Mouse (Mus musculus): ENCODE results near the gene Ggt1.
"Not testable (repeated sequence)": the region's sequence is repeated elsewhere in the genome, so short reads cannot be mapped to it uniquely, and the experiment has no call there.

Gene Ggt1

GRCm38 (mm10) chr10:75548486-75548885, 12.9 kb upstream of the Ggt1 start:
- in situ Hi-C loops (cut with MboI; ENCODE audit: unreplicated experiment in 2 of 2), result no loop called here

GRCm38 (mm10) chr10:75549886-75550285, 11.5 kb upstream of the Ggt1 start:
- in situ Hi-C loops (cut with MboI; ENCODE audit: unreplicated experiment in 2 of 2), result no loop called here

GRCm38 (mm10) chr10:75551175-75551574, 10.2 kb upstream of the Ggt1 start:
- in situ Hi-C loops (cut with MboI; ENCODE audit: unreplicated experiment in 2 of 2), result no loop called here

- in situ Hi-C loops (cut with MboI; ENCODE audit: unreplicated experiment in 2 of 2), result no loop called here
Observed at GRCm38 (mm10) chr10:75552106-75552505, 9.3 kb upstream of the Ggt1 start.

GRCm38 (mm10) chr10:75552701-75553450, 8.5 kb upstream of the Ggt1 start:
- in situ Hi-C loops (cut with MboI; ENCODE audit: unreplicated experiment in 2 of 2), result no loop called here

- in situ Hi-C loops (cut with MboI; ENCODE audit: unreplicated experiment in 2 of 2), result no loop called here
Observed at GRCm38 (mm10) chr10:75554090-75554489, 7.3 kb upstream of the Ggt1 start.

GRCm38 (mm10) chr10:75555557-75555956, 5.8 kb upstream of the Ggt1 start:
- in situ Hi-C loops (cut with MboI; ENCODE audit: unreplicated experiment in 2 of 2), result no loop called here

GRCm38 (mm10) chr10:75556026-75556425, 5.4 kb upstream of the Ggt1 start:
- in situ Hi-C loops (cut with MboI; ENCODE audit: unreplicated experiment in 2 of 2), result no loop called here

GRCm38 (mm10) chr10:75558515-75558914, 2.9 kb upstream of the Ggt1 start:
- in situ Hi-C loops (cut with MboI; ENCODE audit: unreplicated experiment in 2 of 2), result no loop called here

- in situ Hi-C loops (cut with MboI; ENCODE audit: unreplicated experiment in 2 of 2), result no loop called here
Observed at GRCm38 (mm10) chr10:75559041-75559675, 2.2 kb upstream of the Ggt1 start.

- in situ Hi-C loops (cut with MboI; ENCODE audit: unreplicated experiment in 2 of 2), result no loop called here
Observed at GRCm38 (mm10) chr10:75559676-75560548, 1.5 kb upstream of the Ggt1 start, which contains the start of gene Lrrc75b. Lrrc75b (minus strand) TSS chr10:75560330.

GRCm38 (mm10) chr10:75560549-75560899, 880 bp upstream of the Ggt1 start:
- in situ Hi-C loops (cut with MboI; ENCODE audit: unreplicated experiment in 2 of 2), result no loop called here

GRCm38 (mm10) chr10:75562596-75562995, 1.2 kb downstream of the Ggt1 start:
- in situ Hi-C loops (cut with MboI; ENCODE audit: unreplicated experiment in 2 of 2), result no loop called here

GRCm38 (mm10) chr10:75564687-75565265, 3.4 kb downstream of the Ggt1 start:
- in situ Hi-C loops (cut with MboI; ENCODE audit: unreplicated experiment in 2 of 2), result no loop called here

- in situ Hi-C loops (cut with MboI; ENCODE audit: unreplicated experiment in 2 of 2), result no loop called here
Observed at GRCm38 (mm10) chr10:75565436-75565835, 4.0 kb downstream of the Ggt1 start.

GRCm38 (mm10) chr10:75565906-75566305, 4.5 kb downstream of the Ggt1 start:
- in situ Hi-C loops (cut with MboI; ENCODE audit: unreplicated experiment in 2 of 2), result no loop called here

GRCm38 (mm10) chr10:75566321-75566720, 4.9 kb downstream of the Ggt1 start:
- in situ Hi-C loops (cut with MboI; ENCODE audit: unreplicated experiment in 2 of 2), result no loop called here

- in situ Hi-C loops (cut with MboI; ENCODE audit: unreplicated experiment in 2 of 2), result not testable (repeated sequence)
Observed at GRCm38 (mm10) chr10:75566765-75567164, 5.4 kb downstream of the Ggt1 start.

GRCm38 (mm10) chr10:75568029-75568428, 6.6 kb downstream of the Ggt1 start:
- in situ Hi-C loops (cut with MboI; ENCODE audit: unreplicated experiment in 2 of 2), result no loop called here

- in situ Hi-C loops (cut with MboI; ENCODE audit: unreplicated experiment in 2 of 2), result no loop called here
Observed at GRCm38 (mm10) chr10:75568441-75568840, 7.0 kb downstream of the Ggt1 start.

GRCm38 (mm10) chr10:75568851-75569250, 7.4 kb downstream of the Ggt1 start:
- in situ Hi-C loops (cut with MboI; ENCODE audit: unreplicated experiment in 2 of 2), result no loop called here

All from v-Abl transformed pro-B cells (cell line).